Mouse (Mus musculus): ENCODE measurements around the gene Gm10188. TPM values are rescaled to one million over a fixed set of nuclear protein-coding genes. Genes with fewer than 3 reads are reported as not detected.
A peak's percentile ranks its signal among the peaks of the same experiment; 100 is the strongest.

Gm10188 gene
- polyA plus RNA-seq, 1 experiment from 2014 or later = not detected

GRCm38 (mm10) chr1:132213076-132213475, 16.5 kb downstream of the Gm10188 start:
- Histone ChIP-seq H3K36me3 (ENCODE audit: control insufficient read depth, insufficient read depth, low read length) (no peaks in the 10 kb centered on the region), H3K9ac (ENCODE audit: low read length) (no peak overlapping the region), H3K27ac (replicated peaks; ENCODE audit: low read depth, low read length) (no peak overlapping the region), H3K4me3 (ENCODE audit: low read depth, low read length) (no peak overlapping the region), H3K4me2 (ENCODE audit: low read depth, severe bottlenecking) (no peak overlapping the region), H3K27me3 (ENCODE audit: control insufficient read depth, insufficient read depth, low read length) (no peaks in the 10 kb centered on the region), H3K4me1 (ENCODE audit: control insufficient read depth, insufficient read depth, low read length) (peaks cover 9% of the 10 kb centered on the region), H3K9me3 (ENCODE audit: control insufficient read depth, low read length) (no peaks in the 10 kb centered on the region)
- WGBS = 30% methylated on average over 6 of the region's 6 CpGs
- no peak for DNase-seq (ENCODE audit: low spot score)
- no peak for ATAC-seq (ENCODE audit: insufficient number of reproducible peaks, low FRiP score, low TSS enrichment, low read depth)

- DNase-seq (ENCODE audit: low spot score) = peak; percentile 76
- no peak for ATAC-seq (ENCODE audit: insufficient number of reproducible peaks, low FRiP score, low TSS enrichment, low read depth)
- Histone ChIP-seq H3K27me3 (ENCODE audit: control insufficient read depth, insufficient read depth, low read length) (no peaks in the 10 kb centered on the region), H3K9ac (ENCODE audit: low read length) (no peak overlapping the region), H3K4me3 (ENCODE audit: low read depth, low read length) (peak overlapping the region; percentile 20; the same call in 1 of the 2 replicates), H3K4me2 (ENCODE audit: low read depth, severe bottlenecking) (no peak overlapping the region), H3K9me3 (ENCODE audit: control insufficient read depth, low read length) (no peaks in the 10 kb centered on the region), H3K27ac (replicated peaks; ENCODE audit: low read depth, low read length) (no peak overlapping the region), H3K36me3 (ENCODE audit: control insufficient read depth, insufficient read depth, low read length) (no peaks in the 10 kb centered on the region), H3K4me1 (ENCODE audit: control insufficient read depth, insufficient read depth, low read length) (peaks cover 14% of the 10 kb centered on the region)
- WGBS = 5% methylated on average over 20 of the region's 20 CpGs
Observed at GRCm38 (mm10) chr1:132212218-132212617, 17.3 kb downstream of the Gm10188 start.

- WGBS = 44% methylated on average over 12 of the region's 12 CpGs
- Histone ChIP-seq H3K27me3 (ENCODE audit: control insufficient read depth, insufficient read depth, low read length) (no peaks in the 10 kb centered on the region), H3K27ac (replicated peaks; ENCODE audit: low read depth, low read length) (no peak overlapping the region), H3K9ac (ENCODE audit: low read length) (no peak overlapping the region), H3K9me3 (ENCODE audit: control insufficient read depth, low read length) (no peaks in the 10 kb centered on the region), H3K4me1 (ENCODE audit: control insufficient read depth, insufficient read depth, low read length) (peaks cover 14% of the 10 kb centered on the region), H3K4me2 (ENCODE audit: low read depth, severe bottlenecking) (no peak overlapping the region), H3K4me3 (ENCODE audit: low read depth, low read length) (no peak overlapping the region), H3K36me3 (ENCODE audit: control insufficient read depth, insufficient read depth, low read length) (no peaks in the 10 kb centered on the region)
- ATAC-seq (ENCODE audit: insufficient number of reproducible peaks, low FRiP score, low TSS enrichment, low read depth) (no peak), DNase-seq (ENCODE audit: low spot score) (no peak)
Observed at GRCm38 (mm10) chr1:132211672-132212071, 17.9 kb downstream of the Gm10188 start.

- no peak overlapping the region for H3K9ac ChIP-seq (ENCODE audit: low read length)
- no peak overlapping the region for H3K4me2 ChIP-seq (ENCODE audit: low read depth, severe bottlenecking)
- DNase-seq (ENCODE audit: low spot score) = no peak
- H3K27ac ChIP-seq (replicated peaks; ENCODE audit: low read depth, low read length) = no peak overlapping the region
- H3K36me3 ChIP-seq (ENCODE audit: control insufficient read depth, insufficient read depth, low read length) = no peaks in the 10 kb centered on the region
- H3K4me3 ChIP-seq (ENCODE audit: low read depth, low read length) = no peak overlapping the region
- no peak for ATAC-seq (ENCODE audit: insufficient number of reproducible peaks, low FRiP score, low TSS enrichment, low read depth)
- no peaks in the 10 kb centered on the region for H3K9me3 ChIP-seq (ENCODE audit: control insufficient read depth, low read length)
- H3K4me1 ChIP-seq (ENCODE audit: control insufficient read depth, insufficient read depth, low read length) = peaks cover 14% of the 10 kb centered on the region
- 22% methylated on average over 7 of the region's 7 CpGs for WGBS
- H3K27me3 ChIP-seq (ENCODE audit: control insufficient read depth, insufficient read depth, low read length) = no peaks in the 10 kb centered on the region
Observed at GRCm38 (mm10) chr1:132210922-132211321, 18.6 kb downstream of the Gm10188 start.

- Histone ChIP-seq H3K36me3 (ENCODE audit: control insufficient read depth, insufficient read depth, low read length) (no peaks in the 10 kb centered on the region), H3K27ac (replicated peaks; ENCODE audit: low read depth, low read length) (no peak overlapping the region), H3K9ac (ENCODE audit: low read length) (no peak overlapping the region), H3K4me3 (ENCODE audit: low read depth, low read length) (no peak overlapping the region), H3K4me1 (ENCODE audit: control insufficient read depth, insufficient read depth, low read length) (peaks cover 14% of the 10 kb centered on the region), H3K4me2 (ENCODE audit: low read depth, severe bottlenecking) (no peak overlapping the region), H3K27me3 (ENCODE audit: control insufficient read depth, insufficient read depth, low read length) (no peaks in the 10 kb centered on the region), H3K9me3 (ENCODE audit: control insufficient read depth, low read length) (no peaks in the 10 kb centered on the region)
- WGBS = 39% methylated on average over 10 of the region's 10 CpGs
- no peak for ATAC-seq (ENCODE audit: insufficient number of reproducible peaks, low FRiP score, low TSS enrichment, low read depth)
- no peak for DNase-seq (ENCODE audit: low spot score)
Observed at GRCm38 (mm10) chr1:132209400-132209799, 20.2 kb downstream of the Gm10188 start.

- 20% methylated on average over 4 of the region's 4 CpGs for WGBS
- Histone ChIP-seq H3K27ac (replicated peaks; ENCODE audit: low read depth, low read length) (no peak overlapping the region), H3K27me3 (ENCODE audit: control insufficient read depth, insufficient read depth, low read length) (no peaks in the 10 kb centered on the region), H3K9ac (ENCODE audit: low read length) (no peak overlapping the region), H3K4me1 (ENCODE audit: control insufficient read depth, insufficient read depth, low read length) (peaks cover 14% of the 10 kb centered on the region), H3K36me3 (ENCODE audit: control insufficient read depth, insufficient read depth, low read length) (no peaks in the 10 kb centered on the region), H3K4me3 (ENCODE audit: low read depth, low read length) (no peak overlapping the region), H3K9me3 (ENCODE audit: control insufficient read depth, low read length) (no peaks in the 10 kb centered on the region), H3K4me2 (ENCODE audit: low read depth, severe bottlenecking) (no peak overlapping the region)
- ATAC-seq (ENCODE audit: insufficient number of reproducible peaks, low FRiP score, low TSS enrichment, low read depth) = no peak
- no peak for DNase-seq (ENCODE audit: low spot score)
Observed at GRCm38 (mm10) chr1:132208154-132208553, 21.4 kb downstream of the Gm10188 start.

- H3K27ac ChIP-seq (replicated peaks; ENCODE audit: low read depth, low read length) = no peak overlapping the region
- H3K4me1 ChIP-seq (ENCODE audit: control insufficient read depth, insufficient read depth, low read length) = peaks cover 14% of the 10 kb centered on the region
- no peaks in the 10 kb centered on the region for H3K36me3 ChIP-seq (ENCODE audit: control insufficient read depth, insufficient read depth, low read length)
- no peaks in the 10 kb centered on the region for H3K27me3 ChIP-seq (ENCODE audit: control insufficient read depth, insufficient read depth, low read length)
- no peak for DNase-seq (ENCODE audit: low spot score)
- whole genome bisulfite sequencing = 85% methylated on average over 3 of the region's 3 CpGs
- H3K9ac ChIP-seq (ENCODE audit: low read length) = no peak overlapping the region
- ATAC-seq (ENCODE audit: insufficient number of reproducible peaks, low FRiP score, low TSS enrichment, low read depth) = no peak
- H3K4me3 ChIP-seq (ENCODE audit: low read depth, low read length) = no peak overlapping the region
- H3K9me3 ChIP-seq (ENCODE audit: control insufficient read depth, low read length) = no peaks in the 10 kb centered on the region
- no peak overlapping the region for H3K4me2 ChIP-seq (ENCODE audit: low read depth, severe bottlenecking)
Observed at GRCm38 (mm10) chr1:132206828-132207227, 22.7 kb downstream of the Gm10188 start.

- Histone ChIP-seq H3K4me1 (ENCODE audit: control insufficient read depth, insufficient read depth, low read length) (peaks cover 16% of the 10 kb centered on the region), H3K27me3 (ENCODE audit: control insufficient read depth, insufficient read depth, low read length) (no peaks in the 10 kb centered on the region), H3K27ac (replicated peaks; ENCODE audit: low read depth, low read length) (no peak overlapping the region)
Observed at GRCm38 (mm10) chr1:132205958-132206357, 23.6 kb downstream of the Gm10188 start.

GRCm38 (mm10) chr1:132202771-132203170, 26.8 kb downstream of the Gm10188 start:
- DNase-seq (ENCODE audit: low spot score) (no peak), ATAC-seq (ENCODE audit: insufficient number of reproducible peaks, low FRiP score, low TSS enrichment, low read depth) (no peak)
- Histone ChIP-seq H3K4me2 (ENCODE audit: low read depth, severe bottlenecking) (no peak overlapping the region), H3K9ac (ENCODE audit: low read length) (no peak overlapping the region), H3K27ac (replicated peaks; ENCODE audit: low read depth, low read length) (no peak overlapping the region), H3K36me3 (ENCODE audit: control insufficient read depth, insufficient read depth, low read length) (no peaks in the 10 kb centered on the region), H3K4me1 (ENCODE audit: control insufficient read depth, insufficient read depth, low read length) (peaks cover 24% of the 10 kb centered on the region), H3K9me3 (ENCODE audit: control insufficient read depth, low read length) (no peaks in the 10 kb centered on the region), H3K4me3 (ENCODE audit: low read depth, low read length) (no peak overlapping the region), H3K27me3 (ENCODE audit: control insufficient read depth, insufficient read depth, low read length) (no peaks in the 10 kb centered on the region; the same call in 1 of the 2 replicates)
- WGBS = 93% methylated on average over 5 of the region's 5 CpGs

More at GRCm38 (mm10) chr1:132205958-132206357, 23.6 kb downstream of the Gm10188 start:
- no peak overlapping the region for H3K4me2 ChIP-seq (ENCODE audit: low read depth, severe bottlenecking)
- ATAC-seq (ENCODE audit: insufficient number of reproducible peaks, low FRiP score, low TSS enrichment, low read depth) (no peak), DNase-seq (ENCODE audit: low spot score) (no peak)
- H3K4me3 ChIP-seq (ENCODE audit: low read depth, low read length) = no peak overlapping the region
- H3K36me3 ChIP-seq (ENCODE audit: control insufficient read depth, insufficient read depth, low read length) = no peaks in the 10 kb centered on the region
- H3K9me3 ChIP-seq (ENCODE audit: control insufficient read depth, low read length) = no peaks in the 10 kb centered on the region
- WGBS = 63% methylated on average over 5 of the region's 5 CpGs
- no peak overlapping the region for H3K9ac ChIP-seq (ENCODE audit: low read length)

All from limb, embryonic 11.5 days (tissue).